In genomic region chr2:143904896-143905295, GRCm38 (mm10) we compare ENCODE assay signal across 22 mouse cellular contexts. TPM values are rescaled to one million over a fixed set of nuclear protein-coding genes. Genes with fewer than 3 reads are reported as not detected.
DNase-seq lines count a peak whose midpoint lies in the region; ATAC-seq lines count a peak whose summit lies in the region.
"Had no signal": no experiment of that assay in that cellular context is flagged by ENCODE, and none has a peak within 500 bp of the region (broad histone marks: within the 10 kb centered on the region; RNA-seq: fewer than 3 reads in every experiment).

No protein-coding gene starts in this region.

- no peak overlapping the region for H3K9ac ChIP-seq in kidney, embryonic 15.5 days
- H3K9ac ChIP-seq in midbrain, embryonic 15.5 days: no peak overlapping the region
- H3K9ac ChIP-seq: heart, embryonic 13.5 days; hindbrain, embryonic 13.5 days had no signal

- no peak for ATAC-seq in kidney, embryonic 15.5 days (replicated peaks; ENCODE audit: low FRiP score)
- ATAC-seq in midbrain, embryonic 15.5 days (replicated peaks): no peak
- ATAC-seq: forebrain, embryonic 16.5 days; inflammation-experienced regulatory T-cells, adult 6 months; lung, postnatal 0 days had no signal

- no peak overlapping the region for H3K4me2 ChIP-seq in kidney, embryonic 15.5 days
- no peak overlapping the region for H3K4me2 ChIP-seq in midbrain, embryonic 15.5 days
- H3K4me2 ChIP-seq: heart, embryonic 13.5 days; hindbrain, embryonic 13.5 days; midbrain, embryonic 11.5 days had no signal

- H3K36me3 ChIP-seq in kidney, embryonic 15.5 days: no peaks in the 10 kb centered on the region
- no peaks in the 10 kb centered on the region for H3K36me3 ChIP-seq in midbrain, embryonic 15.5 days (replicated peaks)
- H3K36me3 ChIP-seq: heart, embryonic 13.5 days; hindbrain, embryonic 13.5 days had no signal

- no peaks in the 10 kb centered on the region for H3K9me3 ChIP-seq in kidney, embryonic 15.5 days (replicated peaks)
- H3K9me3 ChIP-seq in midbrain, embryonic 15.5 days: no peaks in the 10 kb centered on the region
- H3K9me3 ChIP-seq: heart, embryonic 13.5 days; hindbrain, embryonic 13.5 days had no signal

- no peak overlapping the region for H3K4me3 ChIP-seq in kidney, embryonic 15.5 days (replicated peaks)
- H3K4me3 ChIP-seq in midbrain, embryonic 15.5 days: no peak overlapping the region
- H3K4me3 ChIP-seq: erythroblast, embryonic 14.5 days; heart, embryonic 13.5 days; hindbrain, embryonic 13.5 days had no signal

- DNase-seq in kidney, adult 9 months: peak; percentile 49
- peak; percentile 70 for DNase-seq in MN1 (ENCODE audit: low spot score)
- peak; percentile 84 for DNase-seq in adrenal gland, adult 8-10 months
- DNase-seq in kidney, postnatal 14 days: peak; percentile 54
- no peak for DNase-seq in cerebellum, adult 11-12 months
- no peak for DNase-seq in thymus, postnatal 0 days (ENCODE audit: low spot score)
- DNase-seq: cerebellum, adult 8-10 months; right cerebral cortex, adult 18-20 months; spleen, adult 18-20 months; thymus, postnatal 4 days had no signal

- no peaks in the 10 kb centered on the region for H3K4me1 ChIP-seq in kidney, embryonic 15.5 days
- H3K4me1 ChIP-seq in midbrain, embryonic 15.5 days: no peaks in the 10 kb centered on the region
- H3K4me1 ChIP-seq: hindbrain, embryonic 13.5 days had no signal

- H3K27me3 ChIP-seq in kidney, embryonic 15.5 days: no peaks in the 10 kb centered on the region
- no peaks in the 10 kb centered on the region for H3K27me3 ChIP-seq in midbrain, embryonic 15.5 days (replicated peaks)
- H3K27me3 ChIP-seq: heart, embryonic 13.5 days; hindbrain, embryonic 13.5 days had no signal

- WGBS in kidney, embryonic 15.5 days: 75% methylated on average over 5 of the region's 5 CpGs
- 83% methylated on average over 5 of the region's 5 CpGs for WGBS in midbrain, embryonic 15.5 days

- no peak overlapping the region for H3K27ac ChIP-seq in kidney, embryonic 15.5 days
- H3K27ac ChIP-seq in midbrain, embryonic 15.5 days: no peak overlapping the region
- H3K27ac ChIP-seq: heart, embryonic 13.5 days; hindbrain, embryonic 13.5 days had no signal

RNA-seq across cellular contexts. Expression of gene Dstn, which starts 10.2 kb away (rescaled TPM):
- polyA plus RNA-seq in kidney, embryonic 15.5 days (2015; fragmentation: Nextera tagmentation; extraction: Ambion mirVana): 387 and 407 TPM in 2 replicates
- total RNA-seq in adrenal gland, adult 8-10 months (2022): 100 to 1,000 TPM; 210 to 277 (median 238) TPM
- polyA plus RNA-seq in thymus, postnatal 0 days (2015; fragmentation: Nextera tagmentation; extraction: Ambion mirVana): 205 and 225 TPM in 2 replicates
- 385 and 388 TPM in 2 replicates for polyA plus RNA-seq in midbrain, embryonic 15.5 days (2015; fragmentation: Nextera tagmentation; extraction: Ambion mirVana)

RNA-seq across cellular contexts. Expression of gene Bfsp1, which starts 41.9 kb away (rescaled TPM):
- polyA plus RNA-seq in kidney, embryonic 15.5 days (2015; fragmentation: Nextera tagmentation; extraction: Ambion mirVana): 1.3 and 1.5 TPM in 2 replicates
- 1 to 10 TPM in 3 of 4 experiments, under 1 TPM in 1; 0.49 to 1.4 (median 1.1) TPM for total RNA-seq in adrenal gland, adult 8-10 months (2022)
- polyA plus RNA-seq in thymus, postnatal 0 days (2015; fragmentation: Nextera tagmentation; extraction: Ambion mirVana): 0.62 and 0.66 TPM in 2 replicates
- 1.8 and 1.9 TPM in 2 replicates for polyA plus RNA-seq in midbrain, embryonic 15.5 days (2015; fragmentation: Nextera tagmentation; extraction: Ambion mirVana)
- total RNA-seq: common myeloid progenitor, adult 5-6 weeks; gastrocnemius, adult 18-20 months; granulocyte monocyte progenitor cell, adult 5-6 weeks had no signal
- polyA plus RNA-seq: erythroblast, embryonic 14.5 days; inflammation-experienced regulatory T-cells, adult 6 months had no signal

Comparison
In these comparisons a context has a peak if more than half of its experiments do, and no peak if none do; other contexts are left out.
1. DNase-seq: peak in kidney, adult 9 months (single experiment), MN1 (single experiment), adrenal gland, adult 8-10 months (single experiment) and kidney, postnatal 14 days (single experiment); none in cerebellum, adult 11-12 months (single experiment) and thymus, postnatal 0 days (single experiment).